Mouse (Mus musculus) hindbrain, embryonic 13.5 days (tissue): ENCODE measurements around the gene Baiap2. TPM values are rescaled to one million over a fixed set of nuclear protein-coding genes. Genes with fewer than 3 reads are reported as not detected.

Experiments used
- ATAC-seq: fragments of 200-750 bp; cut with Nextera tagmentation; 2 replicates; pipeline ENCODE4 v1.8.0; 2017; ENCODE audit warnings: moderate TSS enrichment; ENCODE audit not compliant: low FRiP score
- H3K27ac ChIP-seq: fragments of 300-500 bp; sonication (generic); 2 replicates; pipeline ENCODE4 v1.5.1; 2015; ENCODE audit warnings: inconsistent platforms, mild to moderate bottlenecking, moderate library complexity
- H3K27me3 ChIP-seq: fragments of 300-500 bp; sonication (generic); 2 replicates; pipeline ENCODE4 v1.6.1; 2015; ENCODE audit warnings: mild to moderate bottlenecking, inconsistent platforms
- H3K36me3 ChIP-seq: fragments of 300-500 bp; sonication (generic); 2 replicates; pipeline ENCODE4 v1.6.1; 2015; ENCODE audit warnings: mild to moderate bottlenecking, inconsistent platforms
- H3K4me1 ChIP-seq: fragments of 300-500 bp; sonication (generic); replicated peaks from 2 replicates; pipeline ENCODE4 v1.6.1; 2015; ENCODE audit warnings: inconsistent platforms
- H3K4me2 ChIP-seq: fragments of 300-500 bp; sonication (generic); 2 replicates; pipeline ENCODE4 v1.6.1; 2015; ENCODE audit warnings: inconsistent platforms, mild to moderate bottlenecking, moderate library complexity
- H3K4me3 ChIP-seq: fragments of 300-500 bp; sonication (generic); 2 replicates; pipeline ENCODE4 v1.5.1; 2015; ENCODE audit warnings: mild to moderate bottlenecking, inconsistent platforms
- H3K9ac ChIP-seq: fragments of 300-500 bp; sonication (generic); 2 replicates; pipeline ENCODE4 v1.6.1; 2015; ENCODE audit warnings: mild to moderate bottlenecking, inconsistent platforms
- H3K9me3 ChIP-seq: fragments of 300-500 bp; sonication (generic); 2 replicates; pipeline ENCODE4 v1.6.1; 2016; ENCODE audit warnings: inconsistent platforms
- WGBS: fragments of 180-500 bp; shearing (Covaris S2); methylation state at CpG from one replicate; pipeline ENCODE4 v1.1.7; 2015; 5-methylcytosine and 5-hydroxymethylcytosine counted together
- polyA plus RNA-seq: library from polyadenylated mRNA; unstranded; fragments of >200 nt; fragmentation: Nextera tagmentation; extraction: Ambion mirVana; gene quantifications from 2 replicates; pipeline ENCODE4 v1.2.1, GENCODE M21; 2015

Baiap2 gene
- polyA plus RNA-seq, 1 experiment from 2014 or later: 10.0 TPM

DNA sequence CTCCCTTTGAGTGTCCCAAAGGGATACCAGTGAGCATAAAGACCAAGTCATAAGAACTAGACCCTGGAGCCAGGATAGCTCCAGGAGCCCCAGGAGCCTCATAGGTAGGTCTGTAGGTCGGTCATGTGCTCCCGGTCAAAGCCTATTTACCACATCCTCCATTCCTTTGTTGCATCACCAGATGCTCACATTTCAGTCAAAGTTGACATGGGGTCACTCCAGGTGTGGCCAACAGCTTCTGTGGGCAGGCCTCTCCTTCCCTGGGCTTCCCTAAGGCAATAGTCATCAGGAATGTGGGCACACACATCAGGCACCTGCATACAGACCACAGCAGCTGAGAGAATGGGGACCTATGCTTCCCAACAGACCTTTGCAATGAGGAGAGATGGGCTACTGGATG is 25.3 kb downstream of the Baiap2 start:
- no peaks in the 10 kb centered on the region for H3K36me3 ChIP-seq
- H3K9ac ChIP-seq: no peak overlapping the region
- ATAC-seq: no peak
- H3K27ac ChIP-seq: no peak overlapping the region
- no peaks in the 10 kb centered on the region for H3K9me3 ChIP-seq
- no peak overlapping the region for H3K4me2 ChIP-seq
- H3K4me3 ChIP-seq: no peak overlapping the region
- no peaks in the 10 kb centered on the region for H3K27me3 ChIP-seq
- WGBS: 82% methylated on average over 2 of the region's 2 CpGs
- peaks cover 45% of the 10 kb centered on the region for H3K4me1 ChIP-seq

DNA sequence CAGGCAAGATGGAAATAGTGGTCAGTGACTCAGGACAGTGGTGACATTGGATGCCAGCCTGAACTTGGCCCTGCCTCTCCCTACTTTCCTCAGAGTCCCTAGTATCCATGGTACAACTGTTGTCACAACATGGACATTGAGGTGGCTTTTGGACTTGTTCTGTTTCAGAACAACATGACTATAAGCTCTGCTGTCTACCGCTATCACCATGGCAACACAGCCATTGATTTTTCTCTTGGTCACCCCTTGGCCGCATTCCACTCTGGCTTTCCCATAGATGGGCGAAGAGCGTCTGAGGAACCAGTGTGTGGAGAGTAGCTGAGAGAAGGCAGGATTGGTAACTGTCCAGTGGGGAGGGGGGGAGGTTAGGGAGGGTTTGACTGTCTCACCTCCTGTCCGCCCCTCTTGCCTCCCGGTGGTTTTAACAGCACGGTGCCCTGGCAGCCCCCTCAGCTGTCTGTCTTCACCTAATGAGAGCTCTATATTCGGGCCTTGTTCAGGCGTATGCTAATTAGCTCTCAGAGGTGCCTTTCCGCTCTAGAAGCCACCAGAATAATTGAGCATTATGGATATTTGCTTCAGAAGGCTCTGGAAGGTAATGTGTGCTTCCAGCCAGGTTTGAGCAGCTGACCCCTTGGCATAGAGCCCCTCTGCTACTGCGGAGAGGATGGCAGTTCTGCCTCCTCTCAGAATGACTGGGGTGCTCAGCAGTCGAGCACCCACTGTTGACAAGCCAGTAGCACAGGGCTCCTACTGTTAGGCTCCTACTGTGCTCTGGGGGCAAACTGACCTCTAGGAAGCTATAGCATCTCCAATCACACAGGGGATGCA is 27.7 kb downstream of the Baiap2 start:
- no peaks in the 10 kb centered on the region for H3K36me3 ChIP-seq
- H3K4me3 ChIP-seq: no peak overlapping the region
- no peak overlapping the region for H3K4me2 ChIP-seq
- H3K27me3 ChIP-seq: no peaks in the 10 kb centered on the region
- 31% methylated on average over 12 of the region's 12 CpGs for WGBS
- H3K4me1 ChIP-seq: peaks cover 39% of the 10 kb centered on the region
- peak; percentile 74 for ATAC-seq
- H3K9ac ChIP-seq: no peak overlapping the region
- H3K9me3 ChIP-seq: no peaks in the 10 kb centered on the region
- H3K27ac ChIP-seq: peak overlapping the region; percentile 80

DNA sequence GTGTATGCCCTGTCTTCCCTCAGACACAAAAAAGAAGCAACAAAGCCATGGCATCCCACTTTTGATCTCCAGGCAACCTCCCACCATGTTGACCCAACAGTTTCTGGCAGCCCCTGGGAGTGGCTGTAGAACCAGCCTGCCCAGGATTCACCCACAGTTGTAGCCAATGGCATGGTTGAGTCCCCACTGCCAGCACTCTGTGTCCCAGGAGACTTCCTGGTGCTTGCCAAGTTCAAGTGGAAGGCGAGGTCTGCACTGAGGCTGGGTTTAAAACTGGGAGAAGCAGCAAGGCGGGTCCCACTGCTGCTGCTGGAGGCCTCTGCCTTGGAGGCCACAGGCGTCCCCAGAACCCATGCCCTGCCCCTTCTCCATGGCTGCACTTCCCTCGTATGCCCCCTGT is 31.2 kb downstream of the Baiap2 start:
- Histone ChIP-seq H3K4me2 (no peak overlapping the region), H3K9me3 (no peaks in the 10 kb centered on the region), H3K27me3 (no peaks in the 10 kb centered on the region), H3K36me3 (no peaks in the 10 kb centered on the region), H3K4me1 (peaks cover 24% of the 10 kb centered on the region), H3K27ac (no peak overlapping the region), H3K9ac (no peak overlapping the region), H3K4me3 (no peak overlapping the region)
- no peak for ATAC-seq
- 87% methylated on average over 4 of the region's 4 CpGs for WGBS

DNA sequence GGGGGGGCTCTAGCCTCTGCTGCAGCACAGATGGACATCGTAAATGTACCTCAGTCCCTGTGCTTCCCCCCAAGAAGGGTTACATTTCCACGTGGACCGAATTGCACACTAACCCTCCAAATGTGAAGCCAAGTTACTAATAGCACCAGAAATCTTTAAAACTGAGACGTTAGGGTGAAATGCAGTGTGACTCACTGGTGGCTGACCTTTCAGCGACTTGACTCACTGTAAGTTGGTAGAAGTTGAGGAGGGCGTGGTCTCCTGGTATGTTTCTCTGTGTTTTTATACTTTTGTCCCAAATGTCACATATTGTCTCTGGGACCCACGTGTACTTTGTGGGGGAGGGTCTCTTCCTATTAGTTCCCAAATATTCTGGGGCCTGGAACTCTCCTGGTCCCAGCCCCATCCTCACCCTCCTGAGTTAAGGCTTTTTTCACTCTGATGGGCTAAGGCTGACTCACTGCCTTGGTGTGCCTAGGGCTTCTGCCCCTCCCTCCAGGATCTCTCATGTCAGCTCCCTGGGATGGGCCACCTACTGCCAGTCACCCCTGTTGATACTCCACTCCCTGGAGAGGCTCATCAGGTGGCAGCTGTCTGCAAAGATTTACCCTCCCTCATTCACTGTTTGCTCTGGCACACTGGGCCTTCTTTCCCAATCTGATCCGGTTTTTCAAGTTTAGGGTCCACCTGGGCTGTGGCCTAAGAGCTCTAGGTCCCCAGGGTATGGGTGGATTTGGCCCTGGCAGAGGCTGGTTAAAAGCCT is 33.4 kb downstream of the Baiap2 start:
- Histone ChIP-seq H3K36me3 (no peaks in the 10 kb centered on the region), H3K9me3 (no peaks in the 10 kb centered on the region), H3K27me3 (no peaks in the 10 kb centered on the region), H3K9ac (no peak overlapping the region), H3K4me3 (no peak overlapping the region), H3K4me1 (peaks cover 10% of the 10 kb centered on the region), H3K4me2 (no peak overlapping the region), H3K27ac (no peak overlapping the region)
- ATAC-seq: no peak
- WGBS: 90% methylated on average over 8 of the region's 8 CpGs

DNA sequence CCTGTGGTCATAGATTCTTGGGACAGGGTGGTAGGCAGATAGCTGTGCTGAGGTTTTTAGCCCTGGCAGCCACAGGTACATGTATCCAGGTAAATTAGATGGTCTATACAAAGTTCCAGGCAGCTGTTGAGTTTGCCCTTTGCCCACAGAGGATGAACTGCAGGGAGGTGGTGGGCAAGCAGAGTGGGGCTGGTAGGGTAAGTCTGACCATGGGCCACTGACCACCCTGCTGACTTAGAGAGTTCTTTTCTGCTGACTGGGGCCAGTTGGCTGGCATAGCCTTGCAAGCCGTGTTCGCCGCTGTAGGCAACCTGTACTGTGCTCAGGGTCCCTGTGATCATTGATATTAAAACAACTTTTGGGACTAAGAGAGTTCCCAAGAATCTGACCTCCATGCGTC is 36.1 kb downstream of the Baiap2 start:
- ATAC-seq: no peak
- no peak overlapping the region for H3K4me3 ChIP-seq
- 96% methylated on average over 4 of the region's 4 CpGs for WGBS

DNA sequence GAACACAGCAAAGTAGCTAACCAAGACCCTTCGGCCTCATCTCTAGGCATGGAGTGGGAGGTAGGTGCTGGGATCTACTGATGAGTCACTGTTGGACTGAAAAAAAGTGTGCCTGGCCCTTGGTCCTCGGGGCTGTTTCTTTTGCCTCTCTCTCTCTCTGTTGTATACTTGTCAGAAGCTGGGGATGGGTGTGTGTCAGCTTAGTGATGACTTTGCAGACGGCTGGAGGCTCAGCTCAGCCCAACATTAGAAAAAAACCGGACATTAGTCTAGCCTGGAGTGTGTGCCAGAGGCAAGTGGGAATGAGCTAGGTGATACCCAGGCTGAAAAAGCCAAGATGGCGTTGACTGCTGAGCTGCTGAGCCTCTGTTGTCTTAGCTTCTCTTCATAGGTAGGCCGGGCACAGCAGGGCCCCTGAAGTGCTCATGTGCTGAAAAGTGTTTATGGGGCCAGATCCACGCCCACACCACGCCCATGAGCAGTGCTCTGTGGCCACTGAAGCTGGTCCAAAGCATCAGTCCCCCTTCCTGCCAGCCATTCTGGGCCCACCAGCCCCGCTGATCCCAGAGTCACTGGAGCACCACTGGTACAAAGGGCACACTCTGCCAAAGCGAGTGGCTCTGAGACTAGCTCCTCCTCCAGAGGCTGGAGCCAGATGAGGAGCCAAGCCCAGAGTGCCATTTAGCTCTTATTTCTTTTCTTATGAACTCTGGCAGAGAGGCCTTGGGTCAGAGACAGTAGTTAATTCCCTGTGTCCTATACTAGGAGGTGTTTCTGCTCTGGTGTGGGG is 37.2 kb downstream of the Baiap2 start:
- ATAC-seq: no peak
- H3K27ac ChIP-seq: no peak overlapping the region
- no peaks in the 10 kb centered on the region for H3K36me3 ChIP-seq
- peaks cover 12% of the 10 kb centered on the region; the same call in 1 of the 2 replicates for H3K4me1 ChIP-seq
- H3K9ac ChIP-seq: no peak overlapping the region
- H3K9me3 ChIP-seq: no peaks in the 10 kb centered on the region
- H3K4me3 ChIP-seq: no peak overlapping the region
- H3K27me3 ChIP-seq: no peaks in the 10 kb centered on the region
- no peak overlapping the region for H3K4me2 ChIP-seq
- 86% methylated on average over 10 of the region's 10 CpGs for WGBS

More for the DNA sequence above, 36.1 kb downstream of the Baiap2 start:
- Histone ChIP-seq H3K9me3 (no peaks in the 10 kb centered on the region), H3K36me3 (no peaks in the 10 kb centered on the region), H3K4me2 (no peak overlapping the region), H3K27me3 (no peaks in the 10 kb centered on the region), H3K27ac (no peak overlapping the region), H3K9ac (no peak overlapping the region), H3K4me1 (peaks cover 12% of the 10 kb centered on the region; the same call in 1 of the 2 replicates)

DNA sequence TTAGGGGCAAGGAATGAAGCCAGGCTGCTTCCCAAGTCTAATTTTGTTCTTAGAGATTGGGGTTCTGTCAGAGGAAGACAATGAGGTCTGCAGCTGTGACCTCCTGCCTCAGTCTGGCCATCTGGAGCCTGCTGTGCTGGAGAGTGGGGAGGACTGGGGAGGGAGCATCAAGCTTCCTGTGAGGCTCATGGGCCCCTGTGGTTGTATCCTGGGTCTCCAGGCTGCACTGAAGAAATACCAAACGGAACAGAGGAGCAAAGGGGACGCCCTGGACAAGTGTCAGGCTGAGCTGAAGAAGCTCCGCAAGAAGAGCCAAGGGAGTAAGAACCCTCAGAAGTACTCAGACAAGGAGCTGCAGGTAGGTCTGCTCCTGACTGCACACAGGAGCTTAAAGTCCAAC is 39.2 kb downstream of the Baiap2 start:
- H3K27ac ChIP-seq: no peak overlapping the region
- ATAC-seq: no peak
- no peak overlapping the region for H3K4me3 ChIP-seq
- H3K36me3 ChIP-seq: no peaks in the 10 kb centered on the region
- H3K27me3 ChIP-seq: no peaks in the 10 kb centered on the region
- H3K9ac ChIP-seq: no peak overlapping the region; the same call in 1 of the 2 replicates
- no peak overlapping the region for H3K4me2 ChIP-seq
- 72% methylated on average over 3 of the region's 3 CpGs for WGBS
- H3K9me3 ChIP-seq: no peaks in the 10 kb centered on the region
- H3K4me1 ChIP-seq: peaks cover 12% of the 10 kb centered on the region; the same call in 1 of the 2 replicates

DNA sequence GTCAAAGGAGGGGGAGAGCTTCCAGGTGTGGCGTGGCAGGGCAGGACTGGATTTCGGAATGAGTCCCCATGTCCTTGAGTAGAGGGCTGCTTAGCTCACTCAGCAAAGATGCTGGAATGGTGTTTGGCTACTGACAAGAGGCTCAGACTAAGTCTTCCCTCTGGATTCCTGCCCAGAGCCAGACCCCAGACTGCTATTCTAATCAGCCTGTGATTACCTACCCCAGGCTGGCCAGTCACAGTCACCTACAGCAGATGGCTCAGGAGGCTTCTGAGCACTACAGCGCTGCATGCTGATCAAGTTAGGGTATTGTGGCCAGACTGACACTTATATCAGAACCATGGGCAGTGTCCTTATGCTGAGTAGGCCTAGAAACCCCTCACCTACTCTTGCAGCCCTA is 39.7 kb downstream of the Baiap2 start:
- Histone ChIP-seq H3K27ac (no peak overlapping the region), H3K4me3 (no peak overlapping the region), H3K36me3 (no peaks in the 10 kb centered on the region), H3K9ac (no peak overlapping the region), H3K4me2 (no peak overlapping the region), H3K9me3 (no peaks in the 10 kb centered on the region), H3K4me1 (peaks cover 12% of the 10 kb centered on the region; the same call in 1 of the 2 replicates), H3K27me3 (no peaks in the 10 kb centered on the region)
- no peak for ATAC-seq
- WGBS: 87% methylated on average over 3 of the region's 3 CpGs

DNA sequence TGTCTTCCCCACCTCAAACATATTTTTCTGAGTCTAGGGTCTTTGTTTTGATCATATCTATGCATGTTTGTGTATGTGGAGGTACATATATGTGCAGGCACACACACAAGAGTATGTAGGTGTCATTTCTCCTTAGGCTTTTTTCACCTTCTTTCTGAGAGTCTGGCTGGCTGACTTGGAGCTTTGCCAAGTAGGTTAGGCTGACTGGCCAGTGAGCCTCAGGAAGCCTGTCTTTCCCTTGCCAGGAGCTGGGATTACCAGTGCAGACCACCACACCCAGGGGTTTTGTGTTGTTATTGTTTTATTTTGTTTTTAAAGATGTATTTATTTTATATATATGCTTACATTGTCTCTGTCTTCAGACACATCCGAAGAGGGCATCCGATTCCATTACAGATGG is 40.6 kb downstream of the Baiap2 start:
- Histone ChIP-seq H3K4me2 (no peak overlapping the region), H3K4me3 (no peak overlapping the region), H3K27me3 (no peaks in the 10 kb centered on the region), H3K27ac (no peak overlapping the region), H3K9ac (no peak overlapping the region), H3K4me1 (peaks cover 17% of the 10 kb centered on the region), H3K9me3 (no peaks in the 10 kb centered on the region), H3K36me3 (no peaks in the 10 kb centered on the region)
- no peak for ATAC-seq
- 93% methylated on average over 2 of the region's 2 CpGs for WGBS

DNA sequence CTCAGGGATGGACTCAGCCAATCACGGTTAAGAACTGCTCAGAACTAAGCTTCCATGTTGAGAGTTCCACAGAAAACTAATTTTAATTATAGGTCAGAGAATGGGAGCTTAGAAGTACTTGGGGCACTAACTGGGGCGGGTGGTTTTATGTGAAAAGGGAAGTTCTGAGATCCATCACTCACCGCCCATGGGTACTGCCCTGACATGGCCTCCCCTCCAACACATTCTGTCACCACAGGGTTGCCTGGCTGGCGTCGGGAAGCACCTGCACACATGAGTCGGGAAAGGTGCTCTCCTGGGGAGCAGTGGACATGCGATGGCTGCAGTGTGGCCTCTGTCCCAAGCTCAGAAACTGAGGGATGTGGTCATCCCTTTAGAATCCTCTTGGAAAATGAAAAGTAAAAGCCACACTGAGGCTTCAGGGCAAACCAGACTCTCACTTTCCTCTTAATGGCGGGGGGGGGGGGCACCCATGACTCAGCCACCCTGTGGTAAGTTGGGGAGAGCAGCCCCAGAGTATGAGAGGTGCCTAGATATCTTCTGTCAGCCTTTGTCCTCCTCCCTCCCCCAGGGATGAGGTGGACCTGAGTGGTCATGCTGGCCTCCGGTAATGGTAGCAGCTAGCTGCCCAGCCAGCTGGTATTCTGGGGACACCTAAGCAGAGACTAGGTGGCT is 44.3 kb downstream of the Baiap2 start:
- 88% methylated on average over 9 of the region's 9 CpGs for WGBS

DNA sequence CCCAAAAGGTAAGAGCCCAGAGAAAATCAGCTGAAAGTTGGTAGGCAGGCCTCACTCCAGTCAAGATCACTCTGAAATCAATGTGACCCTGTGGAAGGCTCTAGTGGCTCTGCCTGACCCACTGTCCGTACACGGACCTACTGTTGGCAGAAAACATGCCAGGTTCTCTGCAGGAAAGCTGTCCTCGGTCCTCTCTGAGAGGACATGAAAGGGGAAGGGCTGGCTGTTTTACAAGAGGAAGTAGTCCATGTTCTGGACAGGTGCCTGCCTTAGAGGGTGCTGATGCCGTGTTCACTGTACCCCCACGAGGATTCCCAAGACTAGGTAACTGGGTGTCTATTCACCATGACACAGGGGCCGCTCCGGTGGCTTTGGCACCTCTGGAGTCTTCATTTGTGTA is 45.3 kb downstream of the Baiap2 start:
- Histone ChIP-seq H3K9me3 (no peaks in the 10 kb centered on the region), H3K4me2 (no peak overlapping the region), H3K9ac (no peak overlapping the region), H3K27ac (no peak overlapping the region), H3K36me3 (no peaks in the 10 kb centered on the region), H3K4me1 (peaks cover 41% of the 10 kb centered on the region), H3K27me3 (no peaks in the 10 kb centered on the region), H3K4me3 (no peak overlapping the region)
- no peak for ATAC-seq
- WGBS: 89% methylated on average over 7 of the region's 7 CpGs

More for the DNA sequence above, 44.3 kb downstream of the Baiap2 start:
- no peak overlapping the region for H3K27ac ChIP-seq
- no peak for ATAC-seq
- no peaks in the 10 kb centered on the region for H3K27me3 ChIP-seq
- H3K4me3 ChIP-seq: no peak overlapping the region
- H3K9ac ChIP-seq: no peak overlapping the region
- no peaks in the 10 kb centered on the region for H3K36me3 ChIP-seq
- H3K9me3 ChIP-seq: no peaks in the 10 kb centered on the region
- peaks cover 47% of the 10 kb centered on the region for H3K4me1 ChIP-seq
- no peak overlapping the region for H3K4me2 ChIP-seq

DNA sequence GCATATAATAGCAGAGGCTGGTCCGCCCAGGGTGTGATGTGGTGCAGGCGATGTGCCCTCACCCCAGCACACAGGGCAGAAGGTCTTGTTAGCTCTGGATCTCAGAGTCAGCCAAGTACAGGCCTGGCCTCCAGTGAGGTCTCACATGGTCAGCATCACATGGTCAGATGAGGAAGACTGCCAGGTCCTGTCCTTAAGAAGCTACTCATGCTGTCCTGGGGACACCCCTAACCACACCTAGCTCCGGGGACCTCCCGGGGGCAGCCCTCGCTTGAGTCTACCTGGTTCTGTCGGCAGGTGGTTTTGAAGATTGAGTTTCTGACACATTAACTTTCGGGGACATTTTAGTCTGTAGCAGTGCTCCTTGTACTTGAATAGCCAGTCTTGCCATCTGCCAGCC is 45.8 kb downstream of the Baiap2 start:
- WGBS: 92% methylated on average over 7 of the region's 7 CpGs
- ATAC-seq: no peak
- H3K27ac ChIP-seq: no peak overlapping the region

More for the DNA sequence above, 45.8 kb downstream of the Baiap2 start:
- Histone ChIP-seq H3K27me3 (no peaks in the 10 kb centered on the region), H3K9ac (no peak overlapping the region), H3K4me2 (no peak overlapping the region), H3K4me3 (no peak overlapping the region), H3K36me3 (no peaks in the 10 kb centered on the region), H3K9me3 (no peaks in the 10 kb centered on the region), H3K4me1 (peaks cover 41% of the 10 kb centered on the region)
